Mouse (Mus musculus) colon, adult 2 months (tissue): ENCODE data around the gene Gm5142. TPM values are rescaled to one million over a fixed set of nuclear protein-coding genes. Genes with fewer than 3 reads are reported as not detected.

Source experiments
- polyA plus RNA-seq: library from polyadenylated mRNA; depleted of rRNA; stranded (reverse); fragments of >200 nt; gene quantifications from 2 replicates; pipeline ENCODE4 v1.2.3, GENCODE M21; 2012; rRNA removed

Gm5142 gene
- not detected in 2 replicates for polyA plus RNA-seq

DNA sequence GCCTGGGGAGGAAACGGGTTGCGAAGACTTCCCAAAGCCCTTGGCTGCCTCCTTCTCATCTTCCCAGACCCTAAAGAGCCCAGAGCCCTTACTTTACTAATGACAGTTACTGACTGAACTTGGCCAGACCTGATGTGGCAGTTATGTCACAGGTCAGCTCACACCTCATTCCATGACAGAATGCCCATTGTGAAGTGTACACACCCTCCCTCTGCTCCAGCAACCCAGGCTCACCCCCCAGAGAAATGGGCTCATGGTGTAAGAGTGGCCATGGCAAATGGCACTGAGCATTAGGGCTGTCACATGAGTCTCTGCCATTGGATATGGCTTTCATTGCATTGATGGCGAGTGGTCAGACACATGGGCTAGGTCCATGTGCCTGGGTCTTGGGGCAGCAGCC is at the start of gene Gm5142:
TSS of gene Gm5142 (minus strand) at position 101 of the 400 bp plus-strand sequence.

DNA sequence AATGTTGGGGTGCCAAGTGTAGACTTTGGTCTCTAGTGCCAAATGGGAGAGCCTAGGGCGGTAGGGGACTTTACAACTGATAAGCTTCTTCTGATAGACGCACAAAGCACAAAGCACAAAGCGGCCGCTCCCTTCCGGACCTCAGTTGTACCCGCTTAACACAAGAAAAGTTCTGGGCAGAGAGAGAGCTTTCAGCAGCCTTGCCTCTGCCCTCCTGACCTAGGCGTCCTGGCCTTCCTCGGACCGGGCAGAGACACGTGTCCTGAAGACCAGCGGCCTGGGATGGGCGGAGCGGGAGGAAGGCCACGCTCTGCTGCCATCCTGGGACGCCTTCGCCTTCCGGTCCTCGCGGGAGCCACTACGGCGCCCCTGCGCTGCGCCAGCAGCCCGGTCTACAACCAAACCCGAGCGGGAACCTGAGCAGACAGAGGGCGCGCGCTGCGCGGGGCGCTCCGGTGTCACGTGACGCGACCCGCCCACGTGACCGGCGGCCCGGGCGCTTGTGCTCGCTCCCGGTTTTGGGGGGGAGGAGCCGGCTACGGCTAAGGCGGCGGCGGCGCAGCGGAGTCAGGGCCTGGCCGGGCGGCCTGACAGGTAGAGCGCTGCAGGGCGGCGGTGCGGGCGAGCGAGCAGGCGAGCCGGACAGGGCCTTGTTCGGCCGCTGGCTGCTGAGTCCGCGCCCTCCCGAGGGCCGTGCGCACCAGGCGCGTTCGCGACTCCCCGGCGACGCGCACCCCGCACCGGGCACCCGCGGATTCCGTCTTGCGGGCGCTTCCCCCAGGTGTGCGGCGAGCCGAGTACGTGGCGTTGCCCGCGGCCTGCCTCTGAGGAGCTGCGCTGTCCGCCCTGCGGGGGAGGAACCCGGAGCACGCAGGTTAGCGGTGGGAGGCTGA is 22.4 kb upstream of the Gm5142 start, which contains the start of gene Rcbtb1:
TSS of gene Rcbtb1 (plus strand) at position 499 of the 893 bp plus-strand sequence.

DNA sequence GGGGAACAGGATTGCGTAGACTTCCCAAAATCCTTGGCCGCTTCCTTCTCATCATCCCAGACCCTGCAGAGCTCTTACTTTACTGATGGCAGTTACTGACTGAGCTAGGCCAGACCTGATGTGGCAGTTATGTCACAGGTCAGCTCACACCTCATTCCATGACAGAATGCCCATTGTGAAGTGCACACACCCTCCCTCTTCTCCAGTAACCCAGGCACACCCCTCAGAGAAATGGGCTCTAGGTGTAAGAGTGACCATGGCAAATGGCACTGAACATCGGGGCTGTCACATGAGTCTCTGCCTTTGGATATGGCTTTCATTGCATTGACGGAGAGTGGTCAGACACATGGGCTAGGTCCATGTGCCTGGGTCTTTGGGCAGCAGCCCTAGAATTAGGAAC is 35.8 kb downstream of the Gm5142 start, which contains the start of gene 1700129C05Rik:
TSS of gene 1700129C05Rik (minus strand) at position 101 of the 400 bp plus-strand sequence.

Other genes starting within 250 kb of the Gm5142 start
- not detected in 2 replicates for gene 1700129C05Rik, start 35.9 kb downstream of the Gm5142 start, polyA plus RNA-seq
- gene Rcbtb1, start 22.5 kb upstream of the Gm5142 start, polyA plus RNA-seq: 14.5 and 15.6 TPM in 2 replicates
- not detected in 2 replicates for gene Gm6904, start 81.5 kb upstream of the Gm5142 start, polyA plus RNA-seq
- 0.16 and 0.27 TPM in 2 replicates for gene Phf11a, start 118.8 kb upstream of the Gm5142 start, polyA plus RNA-seq
- 0.31 and 0.72 TPM in 2 replicates for gene Phf11b, start 162.6 kb upstream of the Gm5142 start, polyA plus RNA-seq
- 3.6 and 4.1 TPM in 2 replicates for gene Phf11d, start 186.7 kb upstream of the Gm5142 start, polyA plus RNA-seq
- gene Phf11c, start 216.6 kb upstream of the Gm5142 start, polyA plus RNA-seq: 0.38 and 0.39 TPM in 2 replicates